Mouse (Mus musculus): ENCODE data around the gene Olfr1564.

DNA sequence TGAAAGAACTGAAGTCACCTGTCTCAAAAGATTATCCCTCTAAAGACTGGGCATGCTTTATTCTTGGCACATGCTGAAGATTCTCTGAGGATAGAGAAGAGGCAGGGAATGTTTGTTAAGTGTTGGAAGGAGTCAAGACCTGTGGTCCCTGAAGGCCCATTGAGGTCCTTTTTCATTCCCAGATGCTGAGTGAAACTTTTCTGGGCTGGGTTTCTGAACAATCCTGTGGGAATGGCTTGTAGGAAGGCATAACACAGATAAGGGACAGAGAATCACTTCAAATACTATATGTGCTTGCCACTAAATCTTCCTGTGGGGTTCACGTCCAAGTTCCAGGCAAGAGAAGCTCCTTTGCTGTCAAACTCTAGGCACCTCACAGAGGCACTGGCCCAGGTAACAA is 42.9 kb upstream of the Olfr1564 start, which contains the start of gene Olfr63:
- TF ChIP-seq CTCF (IDR thresholded peaks at IDR 0.05; ENCODE audit: low read depth) (no peak), EP300 (IDR thresholded peaks at IDR 0.05; ENCODE audit: low read depth) (no peak)
